Mouse (Mus musculus) MEL (cell line): ENCODE results near the gene Pou5f1. TPM values are rescaled to one million over a fixed set of nuclear protein-coding genes. Genes with fewer than 3 reads are reported as not detected.

Experiments
- DNase-seq: peaks from one replicate; pipeline ENCODE4 v3.0.0; 2011; ENCODE audit warnings: low read depth, low spot score
- H3K27ac ChIP-seq: 2 replicates; pipeline ENCODE4 v1.5.1; 2012; ENCODE audit warnings: low read depth, mild to moderate bottlenecking, control low read depth, low read length, moderate library complexity; ENCODE audit not compliant: control insufficient read depth
- H3K27me3 ChIP-seq, 2 experiments: fragments of 150-350 bp in 1 of 2; sonication (generic) in 1 of 2; 2 replicates each; pipeline ENCODE4 v1.6.1; 2012; ENCODE audit warnings: low read length in 2 of 2, mild to moderate bottlenecking in 2 of 2, improper control_type of control experiment in 1 of 2, moderate library complexity in 1 of 2; ENCODE audit not compliant: insufficient read depth in 2 of 2, control insufficient read depth in 1 of 2
- H3K36me3 ChIP-seq, 2 experiments: 2 replicates each; pipeline ENCODE4 v1.6.1; 2012 to 2014; ENCODE audit warnings: low read length in 2 of 2, improper control_type of control experiment in 1 of 2, inconsistent platforms in 1 of 2, mild to moderate bottlenecking in 1 of 2; ENCODE audit not compliant: insufficient read depth in 2 of 2, control insufficient read depth in 1 of 2
- H3K4me1 ChIP-seq, 2 experiments: fragments of 150-350 bp in 1 of 2; sonication (generic) in 1 of 2; 2 replicates each; pipeline ENCODE4 v1.6.1; 2012; ENCODE audit warnings: low read length in 2 of 2, improper control_type of control experiment in 1 of 2, mild to moderate bottlenecking in 1 of 2; ENCODE audit not compliant: insufficient read depth in 2 of 2, control insufficient read depth in 1 of 2
- H3K4me3 ChIP-seq, 2 experiments: fragments of 150-350 bp in 1 of 2; sonication (generic) in 1 of 2; 2 replicates each; pipeline ENCODE4 v1.5.1; 2012; ENCODE audit warnings: low read depth in 2 of 2, low read length in 2 of 2, mild to moderate bottlenecking in 2 of 2, moderate library complexity in 2 of 2, control low read depth in 1 of 2, improper control_type of control experiment in 1 of 2; ENCODE audit not compliant: control insufficient read depth in 1 of 2, insufficient read depth in 1 of 2
- H3K79me2 ChIP-seq: 2 replicates; pipeline ENCODE4 v1.6.1; 2012; ENCODE audit warnings: mild to moderate bottlenecking, low read length, moderate library complexity; ENCODE audit not compliant: control insufficient read depth, poor library complexity, insufficient read depth
- H3K9ac ChIP-seq: 2 replicates; pipeline ENCODE4 v1.6.1; 2012; ENCODE audit warnings: low read depth, mild to moderate bottlenecking, control low read depth, low read length, moderate library complexity; ENCODE audit not compliant: control insufficient read depth, poor library complexity, severe bottlenecking
- H3K9me3 ChIP-seq: fragments of 150-350 bp; sonication (generic); replicated peaks from 2 replicates; pipeline ENCODE4 v1.6.1; 2012; ENCODE audit warnings: mild to moderate bottlenecking, low read length, improper control_type of control experiment, moderate library complexity; ENCODE audit not compliant: insufficient read depth
- CTCF ChIP-seq, 3 experiments: IDR thresholded peaks in 2 of 3; conservative IDR thresholded peaks in 1 of 3; 2 replicates each; pipeline ENCODE4 v1.5.1; 2011 to 2012; ENCODE audit warnings: low read length in 3 of 3, low read depth in 2 of 3, mild to moderate bottlenecking in 2 of 3, improper control_type of control experiment in 1 of 3, inconsistent platforms in 1 of 3, mixed read lengths in 1 of 3, moderate library complexity in 1 of 3; ENCODE audit not compliant: control insufficient read depth in 1 of 3, insufficient read depth in 1 of 3, poor library complexity in 1 of 3, severe bottlenecking in 1 of 3
- E2F4 ChIP-seq: IDR thresholded peaks from 2 replicates; pipeline ENCODE4 v1.6.1; 2011; ENCODE audit warnings: low read depth, low read length, improper control_type of control experiment, borderline replicate concordance
- EP300 ChIP-seq, 2 experiments: IDR thresholded peaks; 2 replicates each; pipeline ENCODE4 v1.6.1; 2011; ENCODE audit warnings: improper control_type of control experiment in 2 of 2, low read length in 2 of 2, low read depth in 1 of 2, mild to moderate bottlenecking in 1 of 2
- GABPA ChIP-seq: IDR thresholded peaks from 2 replicates; pipeline ENCODE4 v1.6.1; 2012; ENCODE audit warnings: low read depth, mild to moderate bottlenecking, inconsistent platforms, low read length, improper control_type of control experiment, moderate library complexity
- HCFC1 ChIP-seq: IDR thresholded peaks from 2 replicates; pipeline ENCODE4 v1.6.1; 2012; ENCODE audit warnings: low read depth, mild to moderate bottlenecking, inconsistent platforms, low read length, improper control_type of control experiment, moderate library complexity
- JUND ChIP-seq: IDR thresholded peaks from 2 replicates; pipeline ENCODE4 v1.6.1; 2011; ENCODE audit warnings: low read depth, mild to moderate bottlenecking, improper control_type of control experiment, low read length
- KAT2A ChIP-seq: conservative IDR thresholded peaks from 2 replicates; pipeline ENCODE4 v1.6.1; 2012; ENCODE audit warnings: low read depth, low read length, improper control_type of control experiment, inconsistent platforms
- MYC ChIP-seq: IDR thresholded peaks from 2 replicates; pipeline ENCODE4 v1.6.1; 2011; ENCODE audit warnings: low read depth, mild to moderate bottlenecking, low read length, improper control_type of control experiment, moderate library complexity
- POLR2AphosphoS2 ChIP-seq: IDR thresholded peaks from 2 replicates; pipeline ENCODE4 v1.6.1; 2011; ENCODE audit warnings: low read length, improper control_type of control experiment
- RAD21 ChIP-seq: IDR thresholded peaks from 2 replicates; pipeline ENCODE4 v1.6.1; 2011; ENCODE audit warnings: mild to moderate bottlenecking, low read depth, low read length, improper control_type of control experiment
- RCOR1 ChIP-seq: IDR thresholded peaks from 2 replicates; pipeline ENCODE4 v1.6.1; 2012; ENCODE audit warnings: low read depth, mild to moderate bottlenecking, inconsistent platforms, low read length, improper control_type of control experiment
- SMC3 ChIP-seq: IDR thresholded peaks from 2 replicates; pipeline ENCODE4 v1.6.1; 2011; ENCODE audit warnings: low read depth, low read length, improper control_type of control experiment
- TAL1 ChIP-seq: IDR thresholded peaks from 2 replicates; pipeline ENCODE4 v1.6.1; 2012; ENCODE audit warnings: mild to moderate bottlenecking, inconsistent platforms, low read length, moderate library complexity, mixed read lengths
- TCF12 ChIP-seq: IDR thresholded peaks from 2 replicates; pipeline ENCODE4 v1.6.1; 2014; ENCODE audit warnings: low read depth, mild to moderate bottlenecking, inconsistent platforms, low read length, improper control_type of control experiment, moderate library complexity
- USF1 ChIP-seq: IDR thresholded peaks from 2 replicates; pipeline ENCODE4 v1.6.1; 2014; ENCODE audit warnings: low read depth, mild to moderate bottlenecking, inconsistent platforms, low read length, improper control_type of control experiment, moderate library complexity
- ZC3H11A ChIP-seq: IDR thresholded peaks from 2 replicates; pipeline ENCODE4 v1.6.1; 2012; ENCODE audit warnings: low read depth, mild to moderate bottlenecking, inconsistent platforms, low read length, improper control_type of control experiment
- ZKSCAN1 ChIP-seq: IDR thresholded peaks from 2 replicates; pipeline ENCODE4 v1.6.1; 2012; ENCODE audit warnings: low read depth, mild to moderate bottlenecking, inconsistent platforms, low read length, improper control_type of control experiment, moderate library complexity
- polyA plus RNA-seq, 2 experiments: library from polyadenylated mRNA; stranded (reverse) in 1 of 2; unstranded in 1 of 2; fragments of >175 nt in 1 of 2; fragments of >200 nt in 1 of 2; gene quantifications; 2 replicates each; pipeline versions ENCODE4 v1.2.1 to v1.2.4; 2012; ENCODE audit warnings: low replicate concordance in 2 of 2, low read depth in 1 of 2; ENCODE audit not compliant: insufficient read length in 2 of 2, insufficient read depth in 1 of 2, missing spikeins in 1 of 2
- total RNA-seq: library from RNA; depleted of rRNA; stranded (reverse); fragments of 300-350 nt; gene quantifications from 2 replicates; pipeline ENCODE4 v1.2.3, GENCODE M21; 2012

The Pou5f1 gene
- total and polyA plus RNA-seq, 3 experiments, result not detected

DNA sequence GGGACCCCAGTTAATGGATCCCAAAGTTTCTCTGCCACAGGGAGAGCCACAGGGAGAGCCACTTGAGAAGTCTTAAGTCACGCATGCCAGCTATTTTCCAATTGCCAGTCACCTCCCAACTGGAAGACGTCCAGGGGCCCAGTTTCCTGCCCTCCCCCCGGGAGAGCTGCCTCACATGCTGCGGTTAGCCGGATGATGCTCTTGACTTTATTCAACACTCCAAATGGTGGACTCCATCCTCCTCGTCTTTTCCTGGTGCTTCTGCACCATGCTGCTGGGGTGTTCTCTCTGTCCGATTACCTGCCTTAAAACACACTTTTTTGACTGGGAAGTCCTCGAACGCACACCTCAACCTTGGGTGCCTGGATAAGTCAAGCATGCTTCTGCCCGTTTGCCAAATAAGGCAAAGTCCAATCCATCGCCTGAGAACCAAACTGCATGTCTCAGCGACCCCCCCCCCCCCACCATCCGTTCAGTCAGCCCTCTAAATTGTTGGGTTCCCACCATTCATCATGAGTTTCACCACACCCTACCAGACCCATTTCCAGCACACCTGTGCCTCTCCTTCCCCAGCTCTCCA is 50.5 kb downstream of the Pou5f1 start:
- Histone ChIP-seq H3K36me3 (no peaks in the 10 kb centered on the region), H3K9ac (no peak overlapping the region), H3K79me2 (no peaks in the 10 kb centered on the region), H3K4me1 (peaks cover 0 to 6% of the 10 kb centered on the region in 2 experiments; a peak in 1 of 4 replicates), H3K4me3 (no peak overlapping the region), H3K9me3 (no peaks in the 10 kb centered on the region), H3K27ac (no peak overlapping the region)
- DNase-seq, result no peak
- TF ChIP-seq CTCF (IDR thresholded peaks at IDR 0.05 in 2 of 3, conservative IDR thresholded peaks at IDR 0.05 in 1 of 3; ENCODE audit: control insufficient read depth in 1 of 3, insufficient read depth in 1 of 3, low read depth in 2 of 3, low read length in 3 of 3, poor library complexity in 1 of 3, severe bottlenecking in 1 of 3) (no peak), TAL1 (no peak), EP300 (IDR thresholded peaks at IDR 0.05; ENCODE audit: low read depth in 1 of 2, low read length in 2 of 2) (no peak), USF1 (no peak), ZC3H11A (no peak), ZKSCAN1 (no peak), RCOR1 (no peak), GABPA (no peak), TCF12 (no peak), HCFC1 (no peak), KAT2A (no peak), RAD21 (no peak), SMC3 (no peak)
- TF ChIP-seq, all 39 proteins: peak for 0
- no peaks in the 10 kb centered on the region; a peak in 1 of 4 replicates for H3K27me3 ChIP-seq

- no peak overlapping the region for H3K4me3 ChIP-seq
- no peaks in the 10 kb centered on the region for H3K36me3 ChIP-seq
- TF ChIP-seq CTCF (IDR thresholded peaks at IDR 0.05 in 2 of 3, conservative IDR thresholded peaks at IDR 0.05 in 1 of 3; ENCODE audit: control insufficient read depth in 1 of 3, insufficient read depth in 1 of 3, low read depth in 2 of 3, low read length in 3 of 3, poor library complexity in 1 of 3, severe bottlenecking in 1 of 3) (peak; percentile 64 to 92 (median 81)), GABPA (no peak), JUND (no peak), E2F4 (no peak), POLR2AphosphoS2 (no peak), MYC (no peak)
- peak; percentile 56 for DNase-seq
- H3K27ac ChIP-seq, result no peak overlapping the region
- no peaks in the 10 kb centered on the region for H3K9me3 ChIP-seq
- no peaks in the 10 kb centered on the region; a peak in 1 of 4 replicates for H3K27me3 ChIP-seq
- H3K9ac ChIP-seq, result no peak overlapping the region
- H3K79me2 ChIP-seq, result no peaks in the 10 kb centered on the region
- H3K4me1 ChIP-seq, result peaks cover 0 to 6% of the 10 kb centered on the region in 2 experiments; a peak in 1 of 4 replicates
These were observed 51.0 kb downstream of the Pou5f1 start for GRCm38 (mm10) chr17:35556812-35557211.
